Mouse (Mus musculus): ENCODE results near the gene Ttf1. TPM values are rescaled to one million over a fixed set of nuclear protein-coding genes. Genes with fewer than 3 reads are reported as not detected.

Gene Ttf1
- total and polyA plus RNA-seq, 3 experiments: 13.5 to 15.6 TPM; not detected in 1

DNA sequence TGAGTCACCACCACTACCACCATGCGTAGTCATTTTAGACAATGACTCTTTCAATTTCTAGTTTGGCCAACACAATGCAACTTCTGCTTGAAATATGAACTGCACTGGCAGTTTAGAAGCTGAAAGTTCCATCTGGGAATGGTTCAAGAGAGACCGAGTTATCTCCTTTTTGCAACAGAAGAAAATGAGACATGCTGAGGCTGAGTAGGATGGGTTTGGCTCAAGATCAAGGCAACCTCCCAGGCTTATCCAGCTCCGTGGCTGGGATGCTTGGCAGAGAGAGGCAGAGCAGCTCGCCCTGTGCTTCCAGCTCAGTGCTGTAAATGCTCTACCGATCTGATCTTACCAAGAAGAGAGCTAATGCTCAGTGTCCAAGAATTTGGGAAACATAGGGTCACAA, 34.8 kb upstream of the Ttf1 start:
- DNase-seq (ENCODE audit: low read depth, low spot score): peak; percentile 6
- Histone ChIP-seq H3K27me3 (ENCODE audit: control insufficient read depth in 1 of 2, insufficient read depth in 2 of 2, low read length in 2 of 2) (no peaks in the 10 kb centered on the region; a peak in 1 of 4 replicates), H3K36me3 (ENCODE audit: control insufficient read depth in 1 of 2, insufficient read depth in 2 of 2, low read length in 2 of 2) (no peaks in the 10 kb centered on the region), H3K9ac (ENCODE audit: control insufficient read depth, low read depth, low read length, poor library complexity, severe bottlenecking) (no peak overlapping the region), H3K27ac (ENCODE audit: control insufficient read depth, low read depth, low read length) (no peak overlapping the region), H3K4me1 (ENCODE audit: control insufficient read depth in 1 of 2, insufficient read depth in 2 of 2, low read length in 2 of 2) (0 out of 4 replicates have a peak, but pooled peaks cover 0 to 2% of the 10 kb centered on the region in 2 experiments), H3K9me3 (replicated peaks; ENCODE audit: insufficient read depth, low read length) (no peaks in the 10 kb centered on the region), H3K79me2 (ENCODE audit: control insufficient read depth, insufficient read depth, low read length, poor library complexity) (no peaks in the 10 kb centered on the region), H3K4me3 (ENCODE audit: control insufficient read depth in 1 of 2, insufficient read depth in 1 of 2, low read depth in 2 of 2, low read length in 2 of 2) (no peak overlapping the region)
- TF ChIP-seq MYB (IDR thresholded peaks at IDR 0.05; ENCODE audit: low read depth, low read length): no peak

DNA sequence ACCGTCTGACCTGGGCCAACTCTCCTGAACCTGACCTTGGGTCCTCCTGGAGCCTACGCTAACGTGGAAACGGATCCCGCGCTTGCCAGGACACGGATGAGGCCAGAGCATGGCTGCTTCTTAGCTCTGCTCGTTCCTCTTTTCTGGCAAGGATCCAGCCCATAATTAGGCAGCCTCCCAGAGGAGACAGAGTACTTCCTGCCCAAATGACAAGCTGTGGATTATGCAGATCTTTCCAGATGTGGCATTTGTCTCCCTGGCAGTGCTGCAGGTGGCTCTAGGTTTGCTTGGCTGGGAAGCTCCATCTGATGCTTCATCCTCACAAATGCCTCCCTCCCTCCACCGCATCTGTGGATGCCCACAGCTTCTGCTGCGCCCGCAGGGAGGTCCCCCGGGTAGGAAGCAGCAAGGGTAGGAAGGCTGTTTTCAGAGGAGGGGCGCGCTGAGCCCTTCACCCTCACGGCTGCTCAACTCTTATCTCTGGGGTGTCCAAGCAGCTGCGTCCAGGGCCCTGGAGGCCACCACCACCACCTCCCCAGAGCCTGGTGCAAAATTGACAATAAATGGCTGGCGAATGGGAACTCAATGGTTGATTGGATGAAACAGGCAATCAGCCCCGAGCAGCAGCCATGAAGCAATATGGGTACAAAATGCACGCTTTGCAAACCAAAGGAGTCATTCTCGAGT, 29.9 kb upstream of the Ttf1 start:
- no peak overlapping the region for H3K4me3 ChIP-seq (ENCODE audit: control insufficient read depth in 1 of 2, insufficient read depth in 1 of 2, low read depth in 2 of 2, low read length in 2 of 2)
- peak; percentile 24 for DNase-seq (ENCODE audit: low read depth, low spot score)
- TF ChIP-seq BHLHE40 (IDR thresholded peaks at IDR 0.05; ENCODE audit: borderline replicate concordance, low read depth, low read length) (no peak), TAL1 (IDR thresholded peaks at IDR 0.05; ENCODE audit: low read length) (no peak), E2F4 (IDR thresholded peaks at IDR 0.05; ENCODE audit: borderline replicate concordance, low read depth, low read length) (no peak), EP300 (IDR thresholded peaks at IDR 0.05; ENCODE audit: low read depth in 1 of 2, low read length in 2 of 2) (no peak), MYB (IDR thresholded peaks at IDR 0.05; ENCODE audit: low read depth, low read length) (no peak)
- no peaks in the 10 kb centered on the region for H3K9me3 ChIP-seq (replicated peaks; ENCODE audit: insufficient read depth, low read length)
- no peak overlapping the region for H3K9ac ChIP-seq (ENCODE audit: control insufficient read depth, low read depth, low read length, poor library complexity, severe bottlenecking)
- no peaks in the 10 kb centered on the region for H3K79me2 ChIP-seq (ENCODE audit: control insufficient read depth, insufficient read depth, low read length, poor library complexity)
- H3K27me3 ChIP-seq (ENCODE audit: control insufficient read depth in 1 of 2, insufficient read depth in 2 of 2, low read length in 2 of 2): no peaks in the 10 kb centered on the region
- H3K27ac ChIP-seq (ENCODE audit: control insufficient read depth, low read depth, low read length): no peak overlapping the region
- H3K4me1 ChIP-seq (ENCODE audit: control insufficient read depth in 1 of 2, insufficient read depth in 2 of 2, low read length in 2 of 2): 0 out of 4 replicates have a peak, but pooled peaks cover 0 to 2% of the 10 kb centered on the region in 2 experiments
- H3K36me3 ChIP-seq (ENCODE audit: control insufficient read depth in 1 of 2, insufficient read depth in 2 of 2, low read length in 2 of 2): no peaks in the 10 kb centered on the region

DNA sequence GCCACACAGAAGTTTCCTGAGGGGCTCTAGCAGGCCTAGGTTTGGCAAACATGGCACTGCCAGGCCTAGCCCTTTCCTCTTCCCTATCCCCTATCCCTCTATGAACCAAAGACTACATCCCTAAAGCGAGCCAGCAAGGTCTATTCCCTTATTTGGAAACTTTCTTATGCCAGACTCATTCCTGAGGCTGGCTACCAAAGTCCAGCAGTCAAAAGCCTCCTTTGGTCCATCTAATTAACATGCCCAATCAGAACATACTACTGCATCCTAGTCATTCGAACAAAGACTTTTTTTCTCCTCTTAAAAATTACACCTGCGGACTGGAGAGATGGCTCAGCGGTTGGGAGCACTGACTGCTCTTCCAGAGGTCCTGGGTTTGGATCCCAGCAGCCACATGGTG, 28.1 kb upstream of the Ttf1 start:
- 0 out of 4 replicates have a peak, but pooled peaks cover 0 to 2% of the 10 kb centered on the region in 2 experiments for H3K4me1 ChIP-seq (ENCODE audit: control insufficient read depth in 1 of 2, insufficient read depth in 2 of 2, low read length in 2 of 2)
- H3K36me3 ChIP-seq (ENCODE audit: control insufficient read depth in 1 of 2, insufficient read depth in 2 of 2, low read length in 2 of 2): no peaks in the 10 kb centered on the region
- no peaks in the 10 kb centered on the region for H3K79me2 ChIP-seq (ENCODE audit: control insufficient read depth, insufficient read depth, low read length, poor library complexity)
- no peak overlapping the region for H3K4me3 ChIP-seq (ENCODE audit: control insufficient read depth in 1 of 2, insufficient read depth in 1 of 2, low read depth in 2 of 2, low read length in 2 of 2)
- no peak overlapping the region for H3K9ac ChIP-seq (ENCODE audit: control insufficient read depth, low read depth, low read length, poor library complexity, severe bottlenecking)
- H3K9me3 ChIP-seq (replicated peaks; ENCODE audit: insufficient read depth, low read length): no peaks in the 10 kb centered on the region
- H3K27me3 ChIP-seq (ENCODE audit: control insufficient read depth in 1 of 2, insufficient read depth in 2 of 2, low read length in 2 of 2): no peaks in the 10 kb centered on the region
- no peak overlapping the region for H3K27ac ChIP-seq (ENCODE audit: control insufficient read depth, low read depth, low read length)
- no peak for DNase-seq (ENCODE audit: low read depth, low spot score)
- TF ChIP-seq MAX (IDR thresholded peaks at IDR 0.05; ENCODE audit: low read length) (no peak), POLR2AphosphoS5 (IDR thresholded peaks at IDR 0.05; ENCODE audit: borderline replicate concordance, low read depth, low read length) (no peak)

All from MEL (cell line).